Mouse (Mus musculus) adrenal gland, adult (tissue): ENCODE results near the gene Donson.

ENCODE experiments used
- DNase-seq, 2 experiments: peaks; one replicate each; pipeline ENCODE4 v3.0.0; 2022 to 2023; ENCODE audit warnings: low spot score in 1 of 2; ENCODE audit not compliant: inconsistent age in 2 of 2

Gene Donson

GRCm38 (mm10) chr16:91688619-91689334 lies at the start of gene Donson:
Gene Donson, minus strand, starts transcription at chr16:91688770.
- DNase-seq: peak; percentile 94 to 98

- DNase-seq: no peak
Observed at GRCm38 (mm10) chr16:91736046-91736816, 47.7 kb upstream of the Donson start.

DNA sequence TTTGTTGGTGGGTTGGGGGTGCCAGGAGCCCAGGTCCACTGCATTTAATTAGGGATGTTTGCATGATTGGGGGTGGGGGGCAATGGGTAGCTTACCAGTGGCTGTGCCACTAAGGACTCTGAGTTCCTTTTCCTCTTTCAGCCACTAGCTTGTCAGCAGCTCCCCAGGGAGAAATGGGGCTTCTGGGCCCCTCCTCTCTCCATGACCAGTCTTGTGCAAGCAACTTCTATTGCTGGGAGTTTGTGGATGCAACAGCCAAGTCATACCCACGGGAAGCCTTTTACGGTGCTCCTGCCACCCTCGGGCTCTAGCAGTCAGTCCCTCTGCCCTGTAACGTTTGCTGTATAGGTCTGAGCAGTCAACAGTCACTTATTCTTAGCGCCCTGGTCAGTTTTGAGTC lies 46.2 kb upstream of the Donson start:
- DNase-seq: peak in 1 of 2 experiments; percentile 49

- DNase-seq: no peak
Observed at GRCm38 (mm10) chr16:91732816-91733215, 44.2 kb upstream of the Donson start.

- peak in 1 of 2 experiments; percentile 71 for DNase-seq
Observed at GRCm38 (mm10) chr16:91730446-91730845, 41.9 kb upstream of the Donson start.

DNA sequence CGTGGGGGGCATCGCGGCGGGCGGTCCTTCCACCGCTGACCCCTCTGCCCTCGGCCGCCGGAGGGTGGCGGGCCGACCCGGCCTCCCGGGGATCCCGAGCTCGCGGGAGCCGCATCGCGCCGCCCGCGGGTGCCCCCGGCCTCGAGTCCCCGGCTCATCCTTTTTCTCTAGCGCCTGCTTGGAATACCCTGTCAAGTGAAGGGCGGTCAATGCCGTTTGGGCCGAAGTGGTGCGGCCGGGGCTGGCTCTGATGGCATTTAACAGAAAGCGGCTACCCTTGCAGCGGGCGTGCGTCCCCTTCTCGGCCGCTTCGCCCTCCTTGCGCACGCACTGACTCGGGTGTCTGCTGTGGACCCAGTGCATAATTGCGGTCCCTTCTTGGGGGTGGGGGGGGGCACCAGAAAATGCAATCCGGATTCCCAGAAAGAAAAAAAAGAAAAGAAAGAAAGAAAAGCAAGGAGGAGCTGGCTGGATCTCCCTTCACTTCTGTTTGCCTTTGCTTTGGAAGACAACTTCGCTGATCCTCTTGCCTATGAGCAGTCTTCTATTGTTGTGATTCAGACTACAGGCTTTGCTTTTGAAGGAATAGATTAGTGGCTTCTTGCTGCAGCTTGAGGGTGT lies 41.4 kb upstream of the Donson start:
- DNase-seq: peak; percentile 57 to 84

DNA sequence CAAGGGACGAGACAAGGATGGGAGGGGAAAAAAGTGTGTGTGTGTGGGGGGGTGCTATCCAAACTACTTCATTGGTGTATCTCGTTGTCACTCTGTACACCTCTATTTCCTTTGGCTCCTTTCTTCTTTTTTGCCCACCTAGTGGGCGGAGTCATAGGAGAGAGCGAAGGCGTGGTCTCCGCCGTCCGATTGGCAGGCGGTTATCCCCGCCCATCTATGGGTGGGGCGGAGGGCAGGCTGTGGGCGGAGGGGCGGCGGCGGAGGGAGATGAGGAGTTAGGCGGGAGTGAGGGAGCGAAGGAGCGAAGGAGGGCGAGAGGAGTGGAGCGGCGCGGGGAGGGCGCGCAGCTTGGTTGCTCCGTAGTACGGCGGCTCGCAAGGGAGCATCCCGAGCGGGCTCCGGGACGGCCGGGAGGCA lies 40.5 kb upstream of the Donson start, which contains the start of gene Itsn1:
Itsn1 (plus strand) TSS at position 216 of the 417 bp plus-strand sequence.
- DNase-seq: peak in 1 of 2 experiments; percentile 99

DNA sequence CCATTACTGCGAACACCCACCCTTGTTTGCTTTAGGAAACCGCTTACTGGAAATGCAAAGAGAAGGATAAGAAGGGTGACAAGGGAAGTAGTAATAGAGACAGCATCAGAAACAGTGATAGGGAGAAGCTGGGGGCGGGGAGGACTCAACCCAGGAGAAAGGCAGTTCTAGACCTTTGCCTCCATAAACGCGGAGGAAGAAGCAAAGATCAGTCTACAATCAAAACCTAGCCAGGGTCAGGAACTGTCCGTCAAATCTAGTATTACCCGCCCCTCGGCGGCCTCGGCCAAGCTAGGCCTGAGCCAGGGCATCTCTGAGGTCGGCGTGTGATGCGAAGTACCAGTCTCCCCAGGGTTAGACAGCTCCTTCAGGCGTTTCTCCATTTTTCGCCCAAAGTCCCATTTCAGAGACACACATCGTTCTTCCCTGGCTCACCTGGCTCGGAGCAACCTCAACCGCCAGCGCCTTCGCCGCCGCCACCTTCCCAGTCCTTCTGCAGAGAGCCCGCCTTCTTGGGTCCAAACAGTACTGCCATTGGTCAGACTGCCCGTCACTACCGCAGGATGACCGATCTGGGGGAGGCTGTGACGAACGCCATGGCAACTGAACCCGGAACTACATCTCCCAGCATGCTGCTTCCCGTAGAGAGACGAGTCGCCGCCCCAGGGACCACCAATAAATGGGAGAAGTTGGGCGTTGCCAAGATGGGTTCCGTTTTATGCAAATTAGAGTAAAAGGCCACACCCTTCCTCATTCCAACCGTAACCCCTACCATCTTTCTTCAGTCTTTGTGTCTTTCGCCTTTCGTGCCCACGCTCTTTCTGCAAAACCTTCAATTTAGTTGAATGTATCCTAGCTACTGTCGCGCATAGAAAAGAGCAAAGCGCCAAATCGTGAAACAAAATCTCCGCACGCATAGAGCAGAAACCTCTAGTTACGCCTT lies 39.8 kb upstream of the Donson start, which contains the start of gene Cryzl1:
Cryzl1 (minus strand) TSS at position 853 of the 943 bp plus-strand sequence.
- DNase-seq: peak; percentile 99

DNA sequence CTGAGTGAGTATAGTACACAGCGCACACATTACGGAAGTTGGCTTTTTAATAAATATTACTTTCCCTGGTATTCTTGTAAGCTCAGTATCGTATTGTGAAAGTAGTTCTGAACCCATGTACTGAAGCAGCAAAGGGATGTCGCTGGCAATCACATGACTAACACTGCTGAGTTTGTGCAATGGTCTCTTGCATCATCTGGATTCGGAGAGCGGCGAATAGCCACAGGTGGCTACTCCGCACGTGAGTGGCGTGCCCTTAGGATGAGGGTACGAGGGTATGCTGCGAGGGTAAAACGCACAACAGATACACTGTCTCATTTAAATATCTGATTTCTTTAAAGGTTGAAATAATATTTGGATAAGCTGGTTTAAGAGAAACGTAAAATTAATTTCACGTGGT lies 38.9 kb upstream of the Donson start:
- DNase-seq: peak; percentile 32 to 68

DNA sequence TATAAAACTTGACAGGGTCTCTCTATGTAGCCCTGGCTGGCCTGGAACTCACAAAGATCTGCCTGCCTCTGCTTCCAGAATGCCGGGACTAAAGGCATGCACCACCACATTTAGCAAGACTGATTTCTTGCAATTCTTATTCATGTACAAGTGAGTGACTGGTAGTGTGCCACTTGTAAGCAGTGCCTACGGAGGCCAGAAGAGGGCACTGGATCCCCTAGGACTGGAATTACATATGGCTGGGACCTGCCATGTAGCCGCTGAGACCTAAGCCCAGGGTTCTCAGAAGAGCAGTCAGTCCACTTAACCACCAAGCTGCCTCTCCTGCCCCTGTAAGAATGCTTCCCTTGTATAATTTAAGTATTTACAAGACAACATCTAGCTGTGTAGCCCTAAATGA lies 35.7 kb upstream of the Donson start:
- peak; percentile 64 to 87 for DNase-seq

DNA sequence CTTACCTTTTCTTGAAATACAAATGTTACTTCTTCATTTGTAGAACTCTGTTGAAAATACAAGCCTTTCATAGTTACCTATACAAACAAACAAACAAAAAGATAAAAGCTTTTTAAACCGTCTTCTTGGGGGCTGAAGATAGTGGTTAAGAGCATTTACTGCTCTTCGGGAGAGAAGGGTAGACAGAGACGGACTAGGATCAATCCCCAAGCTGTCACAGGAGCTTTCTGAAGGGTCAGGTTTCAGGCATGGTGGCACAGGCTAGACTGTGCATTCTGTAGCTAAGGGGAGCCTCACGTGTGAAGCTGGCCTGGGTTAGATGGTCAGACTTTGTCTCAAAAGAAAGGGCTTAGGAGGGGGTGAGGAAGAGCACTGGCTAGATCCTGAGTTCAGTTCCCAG lies 28.8 kb upstream of the Donson start:
- no peak for DNase-seq

DNA sequence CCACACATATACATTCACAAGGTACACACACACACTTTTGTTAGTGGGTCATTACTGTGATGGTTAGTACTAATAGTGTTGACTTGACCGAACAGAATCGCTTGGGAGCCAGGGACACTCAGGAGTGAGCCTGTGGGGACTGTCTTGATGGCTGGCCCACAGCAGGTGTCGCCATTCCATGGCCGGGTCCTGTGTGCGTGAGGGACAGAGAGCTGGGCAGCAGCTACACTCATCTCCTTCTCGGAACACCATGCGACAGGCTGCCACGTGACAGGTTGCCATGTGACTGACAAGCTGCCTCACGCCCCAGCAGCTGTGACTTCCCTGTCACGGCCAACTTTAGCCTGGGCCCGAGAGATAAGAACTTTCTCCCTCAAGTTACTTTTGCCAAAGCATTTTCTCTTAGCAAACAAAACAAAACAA lies 28.4 kb upstream of the Donson start:
- no peak for DNase-seq

DNA sequence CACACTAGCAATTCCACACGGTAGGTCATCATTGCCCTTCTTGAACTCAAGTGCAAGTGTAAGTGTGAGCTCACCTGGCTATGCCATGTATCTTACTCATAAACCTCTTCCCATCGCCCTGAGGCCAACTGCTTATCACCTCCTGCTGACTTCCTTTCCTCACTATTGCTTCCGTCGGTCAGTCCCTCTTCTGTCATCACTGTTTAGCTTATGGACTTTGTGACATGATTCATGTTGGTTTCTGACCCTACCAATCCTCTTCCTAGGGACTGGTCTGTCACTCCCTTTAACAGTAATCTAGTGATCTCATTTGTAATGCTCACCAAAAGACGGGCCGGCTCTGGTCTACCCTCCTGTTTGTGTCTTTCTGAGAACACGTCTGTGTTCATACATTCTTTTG lies 21.7 kb upstream of the Donson start:
- DNase-seq: no peak

- DNase-seq: no peak
Observed at GRCm38 (mm10) chr16:91704603-91705340, 16.2 kb upstream of the Donson start.

- DNase-seq: peak in 1 of 2 experiments; percentile 54
Observed at GRCm38 (mm10) chr16:91702771-91703188, 14.2 kb upstream of the Donson start.

- DNase-seq: no peak
Observed at GRCm38 (mm10) chr16:91701908-91702307, 13.3 kb upstream of the Donson start.

- no peak for DNase-seq
Observed at GRCm38 (mm10) chr16:91698995-91699394, 10.4 kb upstream of the Donson start.

GRCm38 (mm10) chr16:91695108-91695755 lies 6.7 kb upstream of the Donson start:
- peak in 1 of 2 experiments; percentile 42 for DNase-seq

DNA sequence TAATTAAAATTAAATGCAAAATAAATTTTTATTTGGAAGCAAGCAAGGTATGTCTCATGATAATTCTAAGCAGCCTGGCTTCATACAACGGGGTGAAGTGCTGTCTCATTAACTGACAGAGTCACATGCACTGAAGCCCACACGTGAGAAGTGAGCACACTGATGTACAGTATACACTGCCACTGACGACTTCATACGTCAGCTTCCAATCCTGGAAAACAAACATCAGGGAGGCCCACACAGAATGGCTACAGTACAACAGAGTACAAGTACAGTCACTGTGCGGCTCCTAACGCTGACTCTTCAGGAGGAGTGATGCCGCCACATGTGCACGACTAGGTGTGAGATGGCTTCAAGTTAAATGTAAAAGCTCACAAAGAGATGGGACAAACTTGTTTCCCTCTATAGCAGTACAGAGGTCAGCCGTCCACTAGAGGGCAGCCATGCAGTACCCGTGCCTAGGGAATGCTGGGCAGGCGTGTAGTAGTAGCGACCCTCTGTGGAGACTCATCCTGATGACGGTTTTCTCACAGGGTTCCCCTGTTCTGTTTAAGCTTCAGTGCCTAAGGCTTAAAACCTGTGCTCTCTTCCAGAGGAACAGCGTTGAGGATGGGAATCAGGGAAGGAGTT lies 6.0 kb upstream of the Donson start:
- DNase-seq: peak; percentile 65 to 86
